Mouse (Mus musculus) G1E (cell line): ENCODE data around the gene Gm21887.
"Not testable (repeated sequence)": the region's sequence is repeated elsewhere in the genome, so short reads cannot be mapped to it uniquely, and the experiment has no call there.

Source experiments
- CTCF ChIP-seq: IDR thresholded peaks from 2 replicates; pipeline ENCODE4 v1.5.1; 2012; ENCODE audit warnings: low read depth, low read length, inconsistent platforms, mixed read lengths
- GATA1 ChIP-seq: IDR thresholded peaks from 2 replicates; pipeline ENCODE4 v1.6.1; 2012; ENCODE audit warnings: borderline replicate concordance, low read length, inconsistent platforms, mixed read lengths
- GATA2 ChIP-seq: IDR thresholded peaks from 2 replicates; pipeline ENCODE4 v1.6.1; 2012; ENCODE audit warnings: low read depth, low read length, inconsistent platforms, borderline replicate concordance
- POLR2AphosphoS5 ChIP-seq: IDR thresholded peaks from 2 replicates; pipeline ENCODE4 v1.6.1; 2012; ENCODE audit warnings: low read depth, low read length, inconsistent platforms; ENCODE audit not compliant: insufficient replicate concordance
- TAL1 ChIP-seq: conservative IDR thresholded peaks from 2 replicates; pipeline ENCODE4 v1.6.1; 2012; ENCODE audit warnings: low read depth, low read length, inconsistent platforms, mixed read lengths

DNA sequence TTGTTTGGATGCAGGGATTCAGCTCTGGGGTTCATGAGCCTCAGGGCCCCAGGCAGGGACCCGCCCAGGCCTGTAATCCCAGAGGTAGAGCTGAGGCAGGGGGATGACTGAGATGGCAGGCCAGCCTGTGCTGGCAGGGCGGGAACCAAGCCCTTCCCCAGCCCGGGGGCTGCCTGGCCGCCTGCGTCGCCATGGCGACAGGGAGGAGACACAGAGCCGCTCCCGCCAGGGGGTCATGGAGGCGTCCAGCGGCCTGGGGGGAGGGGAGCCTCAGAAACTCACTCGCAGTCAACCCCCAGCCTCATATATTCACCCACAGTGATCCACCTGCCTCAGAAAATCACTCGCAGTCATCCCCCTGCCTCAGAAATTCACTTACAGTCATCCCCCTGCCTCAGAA is 4.3 kb upstream of the Gm21887 start:
- TF ChIP-seq CTCF, TAL1, GATA1, GATA2, POLR2AphosphoS5: not testable (repeated sequence)
